Mouse (Mus musculus) heart, embryonic 14.5 days (tissue): ENCODE data around the gene Ptpn5. TPM values are rescaled to one million over a fixed set of nuclear protein-coding genes. Genes with fewer than 3 reads are reported as not detected.

Experiments used
- ATAC-seq: fragments of 200-750 bp; cut with Nextera tagmentation; 2 replicates; pipeline ENCODE4 v1.8.0; 2017; ENCODE audit warnings: low read depth, moderate TSS enrichment; ENCODE audit not compliant: insufficient number of reproducible peaks, insufficient read depth, low FRiP score
- H3K27ac ChIP-seq, 2 experiments: fragments of 200-500 bp in 1 of 2; fragments of 300-500 bp in 1 of 2; sonication (generic) in 1 of 2; replicated peaks in 1 of 2; 2 replicates each; pipeline ENCODE4 v1.5.1; 2012 to 2014; ENCODE audit warnings: low read depth in 2 of 2, low read length in 2 of 2, control low read depth in 1 of 2, mild to moderate bottlenecking in 1 of 2, mixed read lengths in 1 of 2; ENCODE audit not compliant: control insufficient read depth in 1 of 2, insufficient read depth in 1 of 2
- H3K27me3 ChIP-seq: fragments of 300-500 bp; sonication (generic); 2 replicates; pipeline ENCODE4 v1.6.1; 2014; ENCODE audit warnings: mild to moderate bottlenecking, low read length, control low read depth; ENCODE audit not compliant: control insufficient read depth, insufficient read depth
- H3K36me3 ChIP-seq: fragments of 300-500 bp; sonication (generic); 2 replicates; pipeline ENCODE4 v1.6.1; 2014; ENCODE audit warnings: mild to moderate bottlenecking, control low read depth, low read length, mixed read lengths; ENCODE audit not compliant: control insufficient read depth, insufficient read depth
- H3K4me1 ChIP-seq, 2 experiments: fragments of 200-500 bp in 1 of 2; fragments of 300-500 bp in 1 of 2; sonication (generic) in 1 of 2; 2 replicates each; pipeline ENCODE4 v1.6.1; 2012 to 2014; ENCODE audit warnings: low read length in 2 of 2, control low read depth in 1 of 2, mixed read lengths in 1 of 2; ENCODE audit not compliant: control insufficient read depth in 2 of 2, insufficient read depth in 2 of 2
- H3K4me2 ChIP-seq: fragments of 300-500 bp; sonication (generic); 2 replicates; pipeline ENCODE4 v1.6.1; 2014; ENCODE audit warnings: mild to moderate bottlenecking, low read length
- H3K4me3 ChIP-seq, 2 experiments: fragments of 200-500 bp in 1 of 2; fragments of 300-500 bp in 1 of 2; sonication (generic) in 1 of 2; 2 replicates each; pipeline ENCODE4 v1.5.1; 2012 to 2014; ENCODE audit warnings: low read length in 2 of 2, mild to moderate bottlenecking in 2 of 2, control low read depth in 1 of 2, low read depth in 1 of 2, moderate library complexity in 1 of 2; ENCODE audit not compliant: control insufficient read depth in 1 of 2, insufficient read depth in 1 of 2
- H3K9ac ChIP-seq: fragments of 300-500 bp; sonication (generic); 2 replicates; pipeline ENCODE4 v1.6.1; 2014; ENCODE audit warnings: mild to moderate bottlenecking, low read length
- H3K9me3 ChIP-seq: fragments of 300-500 bp; sonication (generic); 2 replicates; pipeline ENCODE4 v1.6.1; 2016; ENCODE audit warnings: low read length, control low read depth; ENCODE audit not compliant: control insufficient read depth
- WGBS: fragments of 180-500 bp; shearing (Covaris S2); extraction: QIAGEN DNeasy Blood & Tissue Kit; methylation state at CpG from one replicate; pipeline ENCODE4 v1.1.7; 2014; 5-methylcytosine and 5-hydroxymethylcytosine counted together
- polyA plus RNA-seq: library from polyadenylated mRNA; unstranded; fragments of >200 nt; fragmentation: Nextera tagmentation; extraction: Ambion mirVana; gene quantifications from 2 replicates; pipeline ENCODE4 v1.2.1, GENCODE M21; 2014

Gene Ptpn5
- polyA plus RNA-seq, 1 experiment from 2014 or later, result 0.09 TPM

- 0% methylated on average over 33 of the region's 33 CpGs for WGBS
- peak; percentile 94 for ATAC-seq
- Histone ChIP-seq H3K9me3 (no peaks in the 10 kb centered on the region), H3K27me3 (no peaks in the 10 kb centered on the region), H3K9ac (peak within 1 kb of the TSS; percentile 91), H3K4me2 (peak within 1 kb of the TSS; percentile 91), H3K27ac (peak within 1 kb of the TSS; percentile 90 to 94), H3K4me1 (peaks cover 19 to 20% of the 10 kb centered on the region in 2 experiments), H3K36me3 (peaks cover 14% of the 10 kb centered on the region; the same call in 1 of the 2 replicates), H3K4me3 (peak within 1 kb of the TSS; percentile 76 to 90)
Observed at GRCm38 (mm10) chr7:47050366-47050765, 83.1 kb downstream of the Ptpn5 start, which contains the start of gene Tmem86a. Gene Tmem86a (plus strand): TSS chr7:47050601.

DNA sequence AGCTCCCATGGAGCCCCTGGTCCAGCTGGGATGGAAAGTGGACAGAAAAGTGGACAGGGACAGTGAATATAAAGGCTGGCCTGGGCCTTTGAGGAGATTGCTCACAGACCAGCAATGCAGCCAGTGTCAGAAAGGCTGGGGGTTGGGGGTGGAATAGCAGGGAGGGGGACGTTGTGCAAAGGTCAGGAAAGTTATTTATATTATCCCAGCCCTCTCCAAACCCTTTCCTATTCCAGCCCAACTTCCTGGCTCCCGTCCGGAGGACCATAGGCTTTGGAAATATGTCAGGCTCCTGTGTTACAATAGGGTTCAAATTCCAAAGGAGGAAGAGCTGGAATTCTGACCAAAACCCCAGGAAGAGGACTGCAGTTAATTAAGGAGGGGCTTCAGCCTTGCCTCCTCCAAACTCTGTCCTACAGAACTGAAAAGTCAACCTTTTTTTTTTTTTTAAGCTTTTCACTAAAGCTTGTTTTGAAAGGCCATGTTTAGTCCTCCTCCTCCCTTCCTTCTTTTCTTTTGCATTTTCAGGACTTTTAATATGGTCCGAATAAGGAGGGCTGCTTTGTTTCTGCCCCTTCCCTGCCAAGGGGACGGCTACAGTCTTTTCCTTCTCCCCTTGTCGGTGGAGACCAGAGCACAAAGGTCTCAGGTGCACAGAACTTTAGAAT, 90.5 kb downstream of the Ptpn5 start:
- H3K36me3 ChIP-seq, result no peaks in the 10 kb centered on the region
- 31% methylated on average over 6 of the region's 6 CpGs for WGBS
- no peaks in the 10 kb centered on the region for H3K27me3 ChIP-seq

DNA sequence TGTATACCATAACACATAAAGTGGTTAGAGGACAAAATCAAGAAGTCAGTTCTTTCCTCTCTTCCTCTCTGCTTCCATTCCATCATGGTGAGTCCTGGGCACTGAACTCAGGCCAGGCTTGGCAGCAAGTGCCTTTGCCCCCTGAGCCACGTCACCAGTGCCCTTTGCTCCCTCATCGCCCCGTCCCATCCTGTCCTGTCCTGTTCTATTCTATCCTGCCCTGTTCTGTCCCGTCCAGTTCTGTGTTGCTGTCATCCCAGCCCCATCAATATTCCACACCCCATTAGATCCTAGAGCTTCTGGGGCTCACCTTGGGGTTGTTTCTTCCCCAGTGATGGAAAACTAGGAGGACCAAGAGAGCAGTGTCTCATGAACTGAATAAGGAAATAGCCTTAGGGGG, 91.4 kb downstream of the Ptpn5 start:
- no peaks in the 10 kb centered on the region for H3K9me3 ChIP-seq
- H3K4me3 ChIP-seq, result no peak overlapping the region
- H3K36me3 ChIP-seq, result no peaks in the 10 kb centered on the region
- H3K4me1 ChIP-seq, result peaks cover 6 to 7% of the 10 kb centered on the region in 2 experiments
- no peak overlapping the region for H3K9ac ChIP-seq
- H3K4me2 ChIP-seq, result no peak overlapping the region
- no peaks in the 10 kb centered on the region for H3K27me3 ChIP-seq
- H3K27ac ChIP-seq, result peak overlapping the region in 1 of 2 experiments; percentile 66; a peak in 2 of 4 replicates
- 86% methylated on average over 4 of the region's 4 CpGs for WGBS
- no peak for ATAC-seq

More for the DNA sequence above, 90.5 kb downstream of the Ptpn5 start:
- H3K4me3 ChIP-seq, result no peak overlapping the region
- peaks cover 6 to 7% of the 10 kb centered on the region in 2 experiments for H3K4me1 ChIP-seq
- H3K9me3 ChIP-seq, result no peaks in the 10 kb centered on the region
- ATAC-seq, result peak; percentile 21
- no peak overlapping the region for H3K9ac ChIP-seq
- no peak overlapping the region for H3K4me2 ChIP-seq
- H3K27ac ChIP-seq, result peak overlapping the region; percentile 66 to 82

DNA sequence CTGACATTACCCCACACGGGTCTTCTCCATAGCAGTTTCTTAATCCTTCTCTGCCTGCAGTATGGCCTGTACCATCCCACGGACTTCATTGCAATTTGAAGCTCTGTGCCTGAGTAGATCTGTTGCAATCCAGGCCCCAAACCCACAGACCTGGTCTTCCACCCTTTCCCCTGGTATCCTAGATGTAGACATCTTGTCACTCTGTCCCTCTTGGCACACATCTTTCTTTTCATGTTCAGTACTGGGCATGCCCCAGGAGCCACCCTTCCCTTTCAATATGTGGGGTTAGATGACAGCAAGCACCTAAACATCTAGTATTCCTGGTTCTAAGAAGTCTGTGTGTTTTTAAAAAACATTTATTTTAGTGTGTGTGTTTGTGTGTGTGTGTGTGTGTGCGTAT, 91.8 kb downstream of the Ptpn5 start:
- Histone ChIP-seq H3K27me3 (no peaks in the 10 kb centered on the region), H3K27ac (no peak overlapping the region), H3K36me3 (no peaks in the 10 kb centered on the region), H3K9ac (no peak overlapping the region), H3K4me2 (no peak overlapping the region), H3K9me3 (no peaks in the 10 kb centered on the region), H3K4me1 (peaks cover 6 to 7% of the 10 kb centered on the region in 2 experiments), H3K4me3 (no peak overlapping the region)
- no peak for ATAC-seq
- 78% methylated on average over 3 of the region's 3 CpGs for WGBS

DNA sequence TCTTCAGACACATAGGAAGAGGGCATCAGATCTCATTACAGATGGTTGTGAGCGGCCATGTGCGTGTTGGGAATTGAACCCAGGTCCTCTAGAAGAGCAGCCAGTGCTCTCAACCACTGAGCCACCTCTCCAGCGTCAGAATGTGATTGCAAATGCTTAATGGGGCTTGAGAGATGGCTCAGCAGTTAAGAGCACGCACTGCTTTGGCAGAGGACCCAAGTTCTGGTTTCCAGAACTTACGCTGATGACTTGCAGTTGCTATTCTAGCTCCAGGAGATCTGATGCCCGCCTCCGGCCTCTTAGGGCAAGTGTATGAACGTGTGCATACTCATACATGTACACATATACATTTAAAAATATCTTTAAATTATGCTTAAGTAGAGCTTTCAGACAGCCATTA, 98.1 kb downstream of the Ptpn5 start:
- no peaks in the 10 kb centered on the region for H3K36me3 ChIP-seq
- no peaks in the 10 kb centered on the region for H3K27me3 ChIP-seq
- no peak overlapping the region for H3K27ac ChIP-seq
- no peaks in the 10 kb centered on the region for H3K9me3 ChIP-seq
- 72% methylated on average over 8 of the region's 8 CpGs for WGBS
- no peak overlapping the region for H3K4me2 ChIP-seq
- no peak overlapping the region for H3K9ac ChIP-seq
- no peak for ATAC-seq
- H3K4me3 ChIP-seq, result no peak overlapping the region
- no peaks in the 10 kb centered on the region for H3K4me1 ChIP-seq

- no peak overlapping the region for H3K4me3 ChIP-seq
- no peak for ATAC-seq
- no peak overlapping the region for H3K9ac ChIP-seq
- no peaks in the 10 kb centered on the region for H3K36me3 ChIP-seq
- no peaks in the 10 kb centered on the region for H3K4me1 ChIP-seq
- 84% methylated on average over 4 of the region's 4 CpGs for WGBS
- H3K27ac ChIP-seq, result no peak overlapping the region
- H3K27me3 ChIP-seq, result no peaks in the 10 kb centered on the region
- H3K4me2 ChIP-seq, result no peak overlapping the region
- H3K9me3 ChIP-seq, result no peaks in the 10 kb centered on the region
Observed at GRCm38 (mm10) chr7:47034785-47035384, 98.6 kb downstream of the Ptpn5 start.

DNA sequence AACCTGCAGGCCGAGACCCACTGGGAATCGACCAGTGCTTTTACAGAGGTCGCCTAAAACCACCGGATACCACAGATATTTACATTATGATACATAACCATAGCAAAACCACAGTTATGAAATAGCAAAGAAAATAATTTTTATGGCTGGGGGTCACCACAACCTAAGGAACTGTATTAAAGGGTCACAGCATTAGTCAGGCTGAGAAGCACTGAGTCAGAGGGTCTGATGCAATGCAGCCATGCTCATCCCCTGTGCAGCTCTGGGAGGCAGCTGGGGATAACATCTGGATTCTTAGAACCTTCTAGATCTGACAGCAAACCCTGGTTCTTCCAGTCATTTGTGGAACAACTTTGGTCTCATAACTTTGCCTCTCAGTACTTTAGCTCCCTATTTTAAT, 102.1 kb downstream of the Ptpn5 start:
- no peaks in the 10 kb centered on the region for H3K36me3 ChIP-seq
- no peaks in the 10 kb centered on the region for H3K27me3 ChIP-seq
- ATAC-seq, result no peak
- no peak overlapping the region for H3K4me2 ChIP-seq
- no peak overlapping the region for H3K9ac ChIP-seq
- H3K27ac ChIP-seq, result no peak overlapping the region
- no peak overlapping the region for H3K4me3 ChIP-seq
- 73% methylated on average over 4 of the region's 4 CpGs for whole genome bisulfite sequencing
- peaks cover 0 to 2% of the 10 kb centered on the region in 2 experiments; a peak in 1 of 4 replicates for H3K4me1 ChIP-seq
- no peaks in the 10 kb centered on the region for H3K9me3 ChIP-seq
